Mouse (Mus musculus): ENCODE measurements around the gene Flvcr2. TPM values are rescaled to one million over a fixed set of nuclear protein-coding genes. Genes with fewer than 3 reads are reported as not detected.
A peak's percentile ranks its signal among the peaks of the same experiment; 100 is the strongest.
"Not testable (repeated sequence)": the region's sequence is repeated elsewhere in the genome, so short reads cannot be mapped to it uniquely, and the experiment has no call there.

The Flvcr2 gene
- 23.3 and 26.8 TPM in 2 replicates for polyA plus RNA-seq (2015; fragmentation: Nextera tagmentation; extraction: Ambion mirVana)

- H3K27ac ChIP-seq (ENCODE audit: low read length) = peak within 1 kb of the TSS; percentile 88
- under 1% methylated on average over 47 of the region's 51 CpGs for WGBS
- peak within 1 kb of the TSS; percentile 89 for H3K4me2 ChIP-seq (replicated peaks; ENCODE audit: low read depth, low read length)
- no peaks in the 10 kb centered on the region for H3K36me3 ChIP-seq (ENCODE audit: insufficient read depth, low read length)
- peak within 1 kb of the TSS; percentile 57 for H3K4me3 ChIP-seq (ENCODE audit: low read depth, low read length)
- 0 out of 2 replicates have a peak, but pooled peaks cover 4% of the 10 kb centered on the region for H3K4me1 ChIP-seq (ENCODE audit: insufficient read depth, low read depth, low read length)
- no peaks in the 10 kb centered on the region for H3K27me3 ChIP-seq (replicated peaks; ENCODE audit: insufficient read depth, low read length)
- no peaks in the 10 kb centered on the region for H3K9me3 ChIP-seq (ENCODE audit: low read length)
- ATAC-seq = peak; percentile 96
- DNase-seq (ENCODE audit: low spot score) = peak; percentile 97
- TF ChIP-seq EP300 (IDR thresholded peaks at IDR 0.05) = 0 out of 2 replicates have a peak, but pooled peaks have one; percentile 35
- TF ChIP-seq CTCF (IDR thresholded peaks at IDR 0.05) = peak; percentile 95
- peak within 1 kb of the TSS; percentile 43 for H3K9ac ChIP-seq (replicated peaks; ENCODE audit: low read depth)
Observed at GRCm38 (mm10) chr12:85745827-85746695, at the start of gene Flvcr2. Flvcr2 (plus strand) TSS chr12:85746539.

GRCm38 (mm10) chr12:85698179-85698578, 48.2 kb upstream of the Flvcr2 start:
- not testable (repeated sequence) for H3K9ac ChIP-seq (replicated peaks; ENCODE audit: low read depth); H3K4me3 ChIP-seq (ENCODE audit: low read depth, low read length); H3K9me3 ChIP-seq (ENCODE audit: low read length); DNase-seq (ENCODE audit: low spot score); H3K27ac ChIP-seq (ENCODE audit: low read length); H3K4me1 ChIP-seq (ENCODE audit: insufficient read depth, low read depth, low read length); H3K27me3 ChIP-seq (replicated peaks; ENCODE audit: insufficient read depth, low read length); H3K36me3 ChIP-seq (ENCODE audit: insufficient read depth, low read length)
- ATAC-seq = peak; percentile 94
- 21% methylated on average over 11 of the region's 37 CpGs for WGBS
- H3K4me2 ChIP-seq (replicated peaks; ENCODE audit: low read depth, low read length) = peak overlapping the region; percentile 33

- Histone ChIP-seq H3K4me3 (ENCODE audit: low read depth, low read length) (no peak overlapping the region), H3K4me1 (ENCODE audit: insufficient read depth, low read depth, low read length) (peaks cover 12% of the 10 kb centered on the region; the same call in 1 of the 2 replicates), H3K9me3 (ENCODE audit: low read length) (no peaks in the 10 kb centered on the region), H3K4me2 (replicated peaks; ENCODE audit: low read depth, low read length) (no peak overlapping the region), H3K36me3 (ENCODE audit: insufficient read depth, low read length) (no peaks in the 10 kb centered on the region), H3K27ac (ENCODE audit: low read length) (peak overlapping the region; percentile 59), H3K9ac (replicated peaks; ENCODE audit: low read depth) (no peak overlapping the region), H3K27me3 (replicated peaks; ENCODE audit: insufficient read depth, low read length) (no peaks in the 10 kb centered on the region)
- TF ChIP-seq CTCF (IDR thresholded peaks at IDR 0.05) (no peak), EP300 (IDR thresholded peaks at IDR 0.05) (no peak)
- DNase-seq (ENCODE audit: low spot score) (peak; percentile 48), ATAC-seq (no peak)
- WGBS = 48% methylated on average over 6 of the region's 6 CpGs
Observed at GRCm38 (mm10) chr12:85700191-85700841, 46.0 kb upstream of the Flvcr2 start.

DNA sequence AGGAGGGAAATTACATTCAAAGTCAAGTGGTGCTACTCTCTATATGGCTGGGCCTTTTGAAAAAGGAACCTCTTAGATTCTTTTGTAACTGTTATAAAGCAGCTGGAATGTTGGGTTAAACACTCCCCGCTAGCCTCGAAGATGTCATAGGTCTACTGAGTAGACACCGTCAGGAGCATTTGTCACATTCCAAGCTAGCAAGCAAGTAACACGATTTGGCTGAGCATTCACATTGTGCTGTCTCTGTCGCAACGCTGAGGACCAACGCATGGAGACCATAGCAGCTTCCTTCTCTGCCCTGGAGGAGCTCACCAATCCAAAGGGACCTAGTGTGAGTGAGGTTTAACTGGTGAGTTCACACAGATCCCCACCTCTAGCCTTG, 45.5 kb upstream of the Flvcr2 start:
- Histone ChIP-seq H3K9me3 (ENCODE audit: low read length) (no peaks in the 10 kb centered on the region), H3K4me1 (ENCODE audit: insufficient read depth, low read depth, low read length) (peaks cover 16% of the 10 kb centered on the region; the same call in 1 of the 2 replicates), H3K4me3 (ENCODE audit: low read depth, low read length) (no peak overlapping the region), H3K4me2 (replicated peaks; ENCODE audit: low read depth, low read length) (no peak overlapping the region), H3K36me3 (ENCODE audit: insufficient read depth, low read length) (no peaks in the 10 kb centered on the region), H3K9ac (replicated peaks; ENCODE audit: low read depth) (no peak overlapping the region), H3K27ac (ENCODE audit: low read length) (peak overlapping the region; percentile 59), H3K27me3 (replicated peaks; ENCODE audit: insufficient read depth, low read length) (no peaks in the 10 kb centered on the region)
- DNase-seq (ENCODE audit: low spot score) (peak; percentile 90), ATAC-seq (peak; percentile 36)
- TF ChIP-seq EP300 (IDR thresholded peaks at IDR 0.05) = peak; percentile 74
- TF ChIP-seq CTCF (IDR thresholded peaks at IDR 0.05) = no peak
- 29% methylated on average over 7 of the region's 7 CpGs for WGBS

GRCm38 (mm10) chr12:85702166-85703055, 43.9 kb upstream of the Flvcr2 start:
- no peaks in the 10 kb centered on the region for H3K36me3 ChIP-seq (ENCODE audit: insufficient read depth, low read length)
- H3K27ac ChIP-seq (ENCODE audit: low read length) = no peak overlapping the region
- no peak overlapping the region for H3K9ac ChIP-seq (replicated peaks; ENCODE audit: low read depth)
- H3K9me3 ChIP-seq (ENCODE audit: low read length) = no peaks in the 10 kb centered on the region
- TF ChIP-seq EP300 (IDR thresholded peaks at IDR 0.05) (no peak), CTCF (IDR thresholded peaks at IDR 0.05) (no peak)
- 82% methylated on average over 15 of the region's 15 CpGs for WGBS
- no peak overlapping the region for H3K4me3 ChIP-seq (ENCODE audit: low read depth, low read length)
- ATAC-seq (no peak), DNase-seq (ENCODE audit: low spot score) (no peak)
- H3K27me3 ChIP-seq (replicated peaks; ENCODE audit: insufficient read depth, low read length) = no peaks in the 10 kb centered on the region
- H3K4me1 ChIP-seq (ENCODE audit: insufficient read depth, low read depth, low read length) = peaks cover 20% of the 10 kb centered on the region; the same call in 1 of the 2 replicates
- no peak overlapping the region for H3K4me2 ChIP-seq (replicated peaks; ENCODE audit: low read depth, low read length)

All from lung, postnatal 0 days (tissue).